Mouse (Mus musculus) midbrain, embryonic 16.5 days (tissue): Measurements from ENCODE around the gene Gpr137. TPM values are rescaled to one million over a fixed set of nuclear protein-coding genes. Genes with fewer than 3 reads are reported as not detected.

Experiments used
- microRNA-seq: library from miRNA; unstranded; fragments of <30 nt; microRNA quantifications from one replicate; pipeline ENCODE4, GENCODE M21; 2017
- polyA plus RNA-seq: library from polyadenylated mRNA; unstranded; fragments of >200 nt; fragmentation: Nextera tagmentation; extraction: Ambion mirVana; gene quantifications from 2 replicates; pipeline ENCODE4 v1.2.1, GENCODE M21; 2015

The Gpr137 gene
- polyA plus RNA-seq, 1 experiment from 2014 or later: 69.7 TPM

Small RNAs within 50 kb of the gene (microRNA-seq; reads per million reads assigned to microRNA genes)
- 3.4 reads per million, percentile 16 among the genes with 10 or more reads in this experiment for gene Mir6990

Other genes with a start within 250 kb of the Gpr137 start
- 10.1 and 14.6 TPM in 2 replicates for gene Rps6ka4, start 101.8 kb downstream of the Gpr137 start, polyA plus RNA-seq
- gene Ccdc88b, start 84.3 kb downstream of the Gpr137 start, polyA plus RNA-seq: 0.27 and 0.55 TPM in 2 replicates
- gene Trmt112, start 32.8 kb downstream of the Gpr137 start, polyA plus RNA-seq: 95.3 and 107 TPM in 2 replicates
- gene Prdx5, start 32.4 kb downstream of the Gpr137 start, polyA plus RNA-seq: 353 and 382 TPM in 2 replicates
- 13.2 and 13.4 TPM in 2 replicates for gene Esrra, start 20.7 kb downstream of the Gpr137 start, polyA plus RNA-seq
- gene Catsperz, start 17.1 kb downstream of the Gpr137 start, polyA plus RNA-seq: 0.85 and 1.9 TPM in 2 replicates
- gene Kcnk4, start 8.0 kb downstream of the Gpr137 start, polyA plus RNA-seq: 7.7 and 11.7 TPM in 2 replicates
- 84.7 and 92.5 TPM in 2 replicates for gene Bad, start 619 bp downstream of the Gpr137 start, polyA plus RNA-seq
- 111 and 136 TPM in 2 replicates for gene Ppp1r14b, start 32.5 kb upstream of the Gpr137 start, polyA plus RNA-seq
- 9.7 and 10.7 TPM in 2 replicates for gene Plcb3, start 34.0 kb upstream of the Gpr137 start, polyA plus RNA-seq
- gene Fkbp2, start 38.0 kb upstream of the Gpr137 start, polyA plus RNA-seq: 114 and 129 TPM in 2 replicates
- gene Vegfb, start 45.2 kb upstream of the Gpr137 start, polyA plus RNA-seq: 41.9 and 57.8 TPM in 2 replicates
- 21.6 and 22.9 TPM in 2 replicates for gene Dnajc4, start 50.1 kb upstream of the Gpr137 start, polyA plus RNA-seq
- gene Nudt22, start 53.6 kb upstream of the Gpr137 start, polyA plus RNA-seq: 19.4 and 19.6 TPM in 2 replicates
- gene Trpt1, start 53.7 kb upstream of the Gpr137 start, polyA plus RNA-seq: 17.2 and 17.3 TPM in 2 replicates
- 3.0 and 3.5 TPM in 2 replicates for gene Fermt3, start 77.0 kb upstream of the Gpr137 start, polyA plus RNA-seq
- gene Stip1, start 97.5 kb upstream of the Gpr137 start, polyA plus RNA-seq: 204 and 211 TPM in 2 replicates
- gene Macrod1, start 114.3 kb upstream of the Gpr137 start, polyA plus RNA-seq: 4.4 and 5.9 TPM in 2 replicates
- gene Flrt1, start 163.2 kb upstream of the Gpr137 start, polyA plus RNA-seq: 11.6 and 12.0 TPM in 2 replicates